Mouse (Mus musculus) limb, embryonic 11.5 days (tissue): ENCODE measurements around the gene Mroh7. TPM values are rescaled to one million over a fixed set of nuclear protein-coding genes. Genes with fewer than 3 reads are reported as not detected.
"Not testable (repeated sequence)": the region's sequence is repeated elsewhere in the genome, so short reads cannot be mapped to it uniquely, and the experiment has no call there.

Source experiments
- ATAC-seq: fragments of 200-750 bp; cut with Nextera tagmentation; 2 replicates; pipeline ENCODE4 v1.8.0; 2017; ENCODE audit warnings: low read depth; ENCODE audit not compliant: insufficient number of reproducible peaks, low FRiP score, low TSS enrichment
- DNase-seq: peaks from one replicate; pipeline ENCODE4 v3.0.0-alpha.2; 2015; ENCODE audit warnings: low spot score
- H3K27ac ChIP-seq: fragments of 300-500 bp; sonication (generic); replicated peaks from 2 replicates; pipeline ENCODE4 v1.5.1; 2014; ENCODE audit warnings: low read depth, mild to moderate bottlenecking, low read length
- H3K27me3 ChIP-seq: fragments of 300-500 bp; sonication (generic); 2 replicates; pipeline ENCODE4 v1.6.1; 2014; ENCODE audit warnings: mild to moderate bottlenecking, low read length, mixed read lengths; ENCODE audit not compliant: control insufficient read depth, insufficient read depth
- H3K36me3 ChIP-seq: fragments of 300-500 bp; sonication (generic); 2 replicates; pipeline ENCODE4 v1.6.1; 2014; ENCODE audit warnings: mild to moderate bottlenecking, low read length, moderate library complexity, mixed read lengths; ENCODE audit not compliant: control insufficient read depth, insufficient read depth
- H3K4me1 ChIP-seq: fragments of 300-500 bp; sonication (generic); 2 replicates; pipeline ENCODE4 v1.6.1; 2014; ENCODE audit warnings: low read length, mixed read lengths; ENCODE audit not compliant: control insufficient read depth, insufficient read depth
- H3K4me2 ChIP-seq: fragments of 300-500 bp; sonication (generic); 2 replicates; pipeline ENCODE4 v1.6.1; 2014; ENCODE audit warnings: low read depth, mild to moderate bottlenecking, moderate library complexity; ENCODE audit not compliant: severe bottlenecking
- H3K4me3 ChIP-seq: fragments of 300-500 bp; sonication (generic); 2 replicates; pipeline ENCODE4 v1.5.1; 2014; ENCODE audit warnings: low read depth, low read length
- H3K9ac ChIP-seq: fragments of 300-500 bp; sonication (generic); 2 replicates; pipeline ENCODE4 v1.6.1; 2014; ENCODE audit warnings: mild to moderate bottlenecking, low read length
- H3K9me3 ChIP-seq: fragments of 300-500 bp; sonication (generic); 2 replicates; pipeline ENCODE4 v1.6.1; 2016; ENCODE audit warnings: low read length; ENCODE audit not compliant: control insufficient read depth
- WGBS: fragments of 180-500 bp; shearing (Covaris S2); extraction: QIAGEN DNeasy Blood & Tissue Kit; methylation state at CpG from one replicate; pipeline ENCODE4 v1.1.7; 2014; 5-methylcytosine and 5-hydroxymethylcytosine counted together
- polyA plus RNA-seq: library from polyadenylated mRNA; unstranded; fragments of >200 nt; fragmentation: Nextera tagmentation; extraction: Ambion mirVana; gene quantifications from 2 replicates; pipeline ENCODE4 v1.2.1, GENCODE M21; 2014

The Mroh7 gene
- polyA plus RNA-seq, 1 experiment from 2014 or later = not detected

DNA sequence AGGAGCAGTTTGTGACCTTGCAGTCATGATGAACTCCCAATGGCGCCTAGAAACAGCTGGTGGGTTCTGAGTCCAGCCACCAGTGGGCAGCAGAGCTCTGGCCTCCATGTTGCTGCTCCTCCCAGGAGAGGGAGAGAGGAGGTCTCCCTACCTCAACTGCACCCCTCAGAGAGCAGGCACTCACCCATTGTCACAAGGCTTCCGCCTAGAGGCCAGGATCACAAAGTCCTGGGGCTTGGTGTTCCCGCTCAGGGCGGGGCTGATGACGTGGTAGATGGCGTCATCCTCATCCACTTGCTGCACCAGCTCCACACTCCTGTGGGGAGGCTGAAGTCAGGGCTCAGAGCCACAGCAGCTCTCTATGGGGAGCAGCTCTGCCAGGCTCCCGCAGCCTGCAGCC, 19.0 kb upstream of the Mroh7 start:
- Histone ChIP-seq H3K4me2 (peak overlapping the region; percentile 7; the same call in 1 of the 2 replicates), H3K4me3 (no peak overlapping the region), H3K27me3 (no peaks in the 10 kb centered on the region), H3K36me3 (no peaks in the 10 kb centered on the region), H3K27ac (no peak overlapping the region), H3K9ac (peak overlapping the region; percentile 32; the same call in 1 of the 2 replicates), H3K9me3 (no peaks in the 10 kb centered on the region), H3K4me1 (no peaks in the 10 kb centered on the region)
- WGBS = 6% methylated on average over 7 of the region's 7 CpGs
- peak; percentile 82 for DNase-seq
- ATAC-seq = peak; percentile 67

DNA sequence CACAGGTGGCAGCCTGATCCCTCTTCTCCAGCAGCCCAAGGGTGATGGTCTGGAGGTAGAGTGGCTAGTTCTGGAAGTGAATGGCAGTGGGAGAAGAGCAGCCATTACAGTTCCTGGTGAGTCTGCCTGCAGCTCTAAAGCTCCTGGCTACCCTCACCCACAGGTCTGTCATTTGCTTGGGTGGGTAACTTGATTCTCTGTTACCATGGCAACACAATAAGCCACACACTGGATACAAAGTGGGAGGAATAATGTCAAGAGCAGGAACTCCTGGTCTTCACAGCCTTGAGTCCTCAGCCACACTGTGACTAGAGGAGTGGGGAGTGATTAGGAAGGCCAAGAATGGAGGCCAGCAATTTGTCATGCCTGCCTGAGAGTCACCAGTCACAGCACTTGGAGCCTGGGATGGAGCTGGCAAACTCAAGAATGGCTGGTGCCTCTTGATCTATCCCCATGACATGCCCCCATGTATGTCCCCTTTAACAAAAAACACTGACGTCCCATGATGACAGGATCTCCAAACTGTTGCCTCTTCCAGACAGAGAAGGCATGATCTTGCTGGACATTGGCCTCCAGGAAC, 16.4 kb upstream of the Mroh7 start:
- Histone ChIP-seq H3K27ac (no peak overlapping the region), H3K4me3 (no peak overlapping the region), H3K27me3 (no peaks in the 10 kb centered on the region), H3K9ac (no peak overlapping the region), H3K4me1 (no peaks in the 10 kb centered on the region), H3K9me3 (no peaks in the 10 kb centered on the region), H3K36me3 (no peaks in the 10 kb centered on the region), H3K4me2 (no peak overlapping the region)
- 85% methylated on average over 1 of the region's 1 CpGs for WGBS
- DNase-seq (no peak), ATAC-seq (0 out of 2 replicates have a peak, but pooled peaks have one; percentile 19)

DNA sequence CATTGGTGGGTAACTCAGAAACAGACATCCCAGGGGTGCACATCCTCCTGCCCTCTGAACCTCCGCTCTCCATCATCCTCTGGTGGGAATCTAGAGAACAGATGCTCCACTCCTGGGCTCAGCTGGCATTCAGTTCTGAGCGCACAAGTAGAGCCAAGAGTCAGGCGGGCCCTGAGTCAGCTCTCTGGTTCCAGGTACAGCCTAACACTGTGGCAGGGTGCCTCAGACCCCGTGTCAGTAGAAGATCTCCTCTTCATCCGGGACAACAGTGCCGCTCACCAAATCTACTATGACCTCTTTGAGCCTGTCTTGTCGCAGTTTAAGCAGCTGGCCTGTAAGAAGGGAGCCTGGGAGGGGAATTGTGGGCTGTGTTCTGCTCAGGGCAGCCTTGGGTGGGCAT, 15.1 kb upstream of the Mroh7 start:
- H3K9me3 ChIP-seq = no peaks in the 10 kb centered on the region
- no peaks in the 10 kb centered on the region for H3K36me3 ChIP-seq
- H3K4me2 ChIP-seq = no peak overlapping the region
- H3K4me1 ChIP-seq = no peaks in the 10 kb centered on the region
- ATAC-seq = no peak
- H3K27me3 ChIP-seq = no peaks in the 10 kb centered on the region
- no peak overlapping the region for H3K4me3 ChIP-seq
- H3K27ac ChIP-seq = no peak overlapping the region
- H3K9ac ChIP-seq = no peak overlapping the region
- DNase-seq = no peak
- 79% methylated on average over 7 of the region's 7 CpGs for WGBS

DNA sequence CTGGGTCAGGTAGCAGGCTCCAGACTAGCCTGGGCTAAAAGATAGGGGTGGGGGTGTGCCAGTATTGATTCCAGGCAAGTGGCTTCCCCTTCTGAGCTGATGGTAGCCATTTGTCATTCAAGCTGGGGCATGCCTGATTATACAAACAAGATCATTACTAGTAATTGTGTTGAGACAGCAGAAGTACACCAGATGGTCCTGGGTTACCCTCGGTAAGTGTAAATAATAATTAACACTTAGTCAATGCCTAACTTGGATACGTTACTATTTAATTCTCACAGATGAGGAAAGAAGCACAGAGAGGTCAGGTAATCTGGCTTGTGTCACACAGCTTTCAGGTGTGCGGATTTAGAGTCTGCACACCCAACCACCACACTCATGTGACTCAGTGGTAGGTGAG, 7.2 kb upstream of the Mroh7 start:
- H3K4me2 ChIP-seq = no peak overlapping the region
- no peaks in the 10 kb centered on the region for H3K27me3 ChIP-seq
- no peak overlapping the region for H3K9ac ChIP-seq
- no peaks in the 10 kb centered on the region for H3K9me3 ChIP-seq
- no peak overlapping the region for H3K4me3 ChIP-seq
- no peak for ATAC-seq
- WGBS = 54% methylated on average over 3 of the region's 3 CpGs
- no peak for DNase-seq
- H3K27ac ChIP-seq = no peak overlapping the region
- H3K4me1 ChIP-seq = no peaks in the 10 kb centered on the region
- H3K36me3 ChIP-seq = no peaks in the 10 kb centered on the region

DNA sequence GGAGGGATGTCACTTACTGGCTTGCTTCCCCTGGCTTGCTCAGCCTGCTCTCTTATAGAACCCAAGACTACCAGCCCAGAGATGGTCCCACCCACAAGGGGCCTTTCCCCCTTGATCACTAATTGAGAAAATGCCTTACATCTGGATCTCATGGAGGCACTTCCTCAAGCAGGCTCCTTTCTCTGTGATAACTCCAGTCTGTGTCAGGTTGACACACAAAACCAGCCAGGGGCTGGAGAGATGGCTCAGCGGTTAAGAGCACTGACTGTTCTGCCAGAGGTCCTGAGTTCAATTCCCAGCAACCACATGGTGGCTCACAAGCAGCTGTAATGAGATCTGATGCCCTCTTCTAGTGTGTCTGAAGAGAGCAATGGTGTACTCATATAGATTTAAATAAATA, 6.2 kb upstream of the Mroh7 start:
- H3K4me3 ChIP-seq, H3K36me3 ChIP-seq, H3K9ac ChIP-seq, ATAC-seq, H3K27me3 ChIP-seq, DNase-seq, H3K27ac ChIP-seq, H3K4me1 ChIP-seq, H3K9me3 ChIP-seq, H3K4me2 ChIP-seq: not testable (repeated sequence)
- 17% methylated on average over 1 of the region's 1 CpGs for WGBS

DNA sequence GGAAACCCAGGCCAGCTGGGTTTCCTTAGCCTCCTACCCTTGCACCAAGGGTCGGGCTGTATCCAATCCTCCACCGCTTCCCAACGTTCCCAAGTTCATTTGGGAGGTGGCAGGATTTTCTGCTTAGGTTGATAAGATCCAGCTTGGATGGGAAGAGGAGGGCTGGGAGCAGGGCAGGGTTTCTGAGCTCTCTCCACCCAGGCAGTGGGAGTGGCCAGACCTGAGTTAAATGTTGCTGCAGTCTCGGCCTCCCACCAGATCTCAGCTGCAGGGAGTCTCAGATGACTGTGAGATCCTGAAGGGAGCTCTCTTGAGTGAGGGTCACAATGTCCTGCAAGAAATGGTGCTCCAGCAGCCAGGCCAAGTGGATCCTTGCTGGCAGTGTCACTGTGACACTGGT, 2.9 kb upstream of the Mroh7 start, which contains the start of gene Fam151a:
TSS of gene Fam151a (plus strand) at position 254 of the 400 bp plus-strand sequence.
- Histone ChIP-seq H3K4me3 (no peak within 1 kb of the TSS), H3K27me3 (no peaks in the 10 kb centered on the region), H3K9me3 (no peaks in the 10 kb centered on the region), H3K9ac (no peak within 1 kb of the TSS), H3K4me2 (no peak within 1 kb of the TSS), H3K27ac (no peak within 1 kb of the TSS), H3K4me1 (no peaks in the 10 kb centered on the region), H3K36me3 (no peaks in the 10 kb centered on the region)
- no peak for DNase-seq
- ATAC-seq = no peak
- 45% methylated on average over 4 of the region's 4 CpGs for WGBS

DNA sequence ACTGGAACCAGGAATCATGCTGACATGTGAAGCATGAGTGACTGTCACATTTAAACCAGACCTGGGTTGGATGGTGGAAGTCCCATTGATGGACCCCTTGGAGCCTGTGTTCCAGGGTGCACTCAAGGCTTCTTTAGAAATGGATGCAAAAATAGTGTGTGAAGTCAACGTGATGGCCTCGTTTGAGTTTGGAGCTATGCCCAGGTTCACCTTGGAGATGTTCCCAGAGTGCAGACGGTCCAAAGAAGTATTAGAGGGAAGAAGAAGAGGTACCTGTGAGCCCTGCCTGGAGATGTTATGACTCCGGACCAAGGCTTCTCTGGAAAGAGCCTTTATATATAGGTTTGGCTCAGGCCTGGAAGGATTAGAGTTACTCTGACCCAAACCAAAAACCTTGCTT, 10.1 kb downstream of the Mroh7 start:
- Histone ChIP-seq H3K9me3 (no peaks in the 10 kb centered on the region), H3K4me2 (no peak overlapping the region), H3K4me3 (no peak overlapping the region), H3K9ac (no peak overlapping the region), H3K27ac (no peak overlapping the region), H3K36me3 (no peaks in the 10 kb centered on the region), H3K27me3 (no peaks in the 10 kb centered on the region), H3K4me1 (no peaks in the 10 kb centered on the region)
- 93% methylated on average over 4 of the region's 4 CpGs for WGBS
- DNase-seq = no peak
- no peak for ATAC-seq

DNA sequence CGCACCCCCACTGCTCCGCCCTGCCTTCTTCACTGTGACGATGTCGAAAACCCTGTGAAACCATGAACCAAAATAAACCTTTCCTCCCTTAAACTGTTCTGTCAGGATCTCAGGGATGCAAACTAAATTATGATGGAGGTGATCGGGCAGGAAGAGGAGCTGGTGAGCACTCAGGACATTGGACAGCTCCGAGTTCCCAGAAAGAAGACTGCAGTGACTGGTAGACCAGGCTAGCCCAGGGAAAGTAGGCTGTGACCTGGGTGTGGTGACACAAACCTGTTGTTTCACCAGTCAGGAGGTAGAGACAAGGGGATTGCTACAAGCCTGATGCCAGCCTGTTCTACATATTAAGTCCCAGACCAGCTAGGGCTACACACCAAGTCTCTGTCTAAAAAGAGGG, 17.1 kb downstream of the Mroh7 start:
- Histone ChIP-seq H3K36me3 (no peaks in the 10 kb centered on the region), H3K4me3 (no peak overlapping the region), H3K4me1 (no peaks in the 10 kb centered on the region), H3K4me2 (no peak overlapping the region), H3K27ac (no peak overlapping the region), H3K9me3 (no peaks in the 10 kb centered on the region), H3K9ac (no peak overlapping the region), H3K27me3 (no peaks in the 10 kb centered on the region)
- 92% methylated on average over 6 of the region's 6 CpGs for WGBS
- ATAC-seq = no peak
- no peak for DNase-seq

DNA sequence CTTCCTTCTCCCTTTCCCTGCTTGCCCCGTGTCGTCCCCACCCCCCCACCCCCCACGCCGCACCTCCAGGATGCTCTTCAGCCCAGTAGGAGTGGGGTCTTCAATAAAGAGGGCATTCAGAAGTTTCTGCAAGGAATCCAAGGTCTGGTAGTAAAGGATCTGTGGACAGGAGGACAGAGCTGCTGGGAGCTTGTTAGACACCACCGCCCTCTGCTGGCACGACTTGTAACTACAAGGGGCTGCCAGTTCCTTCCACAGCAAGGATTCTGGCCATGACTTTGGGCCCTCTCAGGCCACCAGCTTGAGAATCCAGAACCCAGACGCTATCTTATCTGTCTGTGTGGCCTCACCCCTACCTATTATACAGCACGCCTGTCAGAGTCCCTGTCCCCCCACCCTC, 22.3 kb downstream of the Mroh7 start:
- Histone ChIP-seq H3K27ac (no peak overlapping the region), H3K27me3 (no peaks in the 10 kb centered on the region), H3K9ac (no peak overlapping the region), H3K4me3 (no peak overlapping the region), H3K36me3 (no peaks in the 10 kb centered on the region), H3K4me1 (no peaks in the 10 kb centered on the region), H3K4me2 (no peak overlapping the region), H3K9me3 (no peaks in the 10 kb centered on the region)
- ATAC-seq (peak; percentile 33; the same call in 1 of the 2 replicates), DNase-seq (peak; percentile 92)
- WGBS = 6% methylated on average over 8 of the region's 8 CpGs
